Mouse (Mus musculus) embryonic facial prominence, embryonic 14.5 days (tissue): Measurements from ENCODE around the gene Mta1. TPM values are rescaled to one million over a fixed set of nuclear protein-coding genes. Genes with fewer than 3 reads are reported as not detected.
A peak's percentile ranks its signal among the peaks of the same experiment; 100 is the strongest.

Experiments
- ATAC-seq: fragments of 200-750 bp; cut with Nextera tagmentation; 2 replicates; pipeline ENCODE4 v1.8.0; 2017; ENCODE audit warnings: low read depth, moderate number of reproducible peaks, moderate TSS enrichment
- DNase-seq: peaks from one replicate; pipeline ENCODE4 v3.0.0-alpha.2; 2015; ENCODE audit warnings: low spot score
- H3K27ac ChIP-seq: fragments of 300-500 bp; sonication (generic); replicated peaks from 2 replicates; pipeline ENCODE4 v1.5.1; 2014; ENCODE audit warnings: low read depth, mild to moderate bottlenecking, low read length, moderate library complexity
- H3K27me3 ChIP-seq: fragments of 300-500 bp; sonication (generic); replicated peaks from 2 replicates; pipeline ENCODE4 v1.6.1; 2014; ENCODE audit warnings: low read length; ENCODE audit not compliant: control insufficient read depth, insufficient read depth
- H3K36me3 ChIP-seq: fragments of 300-500 bp; sonication (generic); 2 replicates; pipeline ENCODE4 v1.6.1; 2014; ENCODE audit warnings: low read length, mixed read lengths; ENCODE audit not compliant: control insufficient read depth, insufficient read depth
- H3K4me1 ChIP-seq: fragments of 300-500 bp; sonication (generic); 2 replicates; pipeline ENCODE4 v1.6.1; 2014; ENCODE audit warnings: antibody characterized with exemption, low read length; ENCODE audit not compliant: control insufficient read depth, insufficient read depth
- H3K4me2 ChIP-seq: fragments of 300-500 bp; sonication (generic); 2 replicates; pipeline ENCODE4 v1.6.1; 2014; ENCODE audit warnings: low read depth, mild to moderate bottlenecking, low read length, moderate library complexity, mixed read lengths
- H3K4me3 ChIP-seq: fragments of 300-500 bp; sonication (generic); 2 replicates; pipeline ENCODE4 v1.5.1; 2014; ENCODE audit warnings: low read depth, mild to moderate bottlenecking, low read length
- H3K9ac ChIP-seq: fragments of 300-500 bp; sonication (generic); 2 replicates; pipeline ENCODE4 v1.6.1; 2014; ENCODE audit warnings: low read depth, mild to moderate bottlenecking, low read length, moderate library complexity, mixed read lengths
- H3K9me3 ChIP-seq: fragments of 300-500 bp; sonication (generic); 2 replicates; pipeline ENCODE4 v1.6.1; 2016; ENCODE audit warnings: low read length; ENCODE audit not compliant: control insufficient read depth
- WGBS: fragments of 180-500 bp; shearing (Covaris S2); extraction: QIAGEN DNeasy Blood & Tissue Kit; methylation state at CpG from one replicate; pipeline ENCODE4 v1.1.7; 2014; 5-methylcytosine and 5-hydroxymethylcytosine counted together
- polyA plus RNA-seq: library from polyadenylated mRNA; unstranded; fragments of >200 nt; fragmentation: Nextera tagmentation; extraction: Ambion mirVana; gene quantifications from 2 replicates; pipeline ENCODE4 v1.2.1, GENCODE M21; 2014

The Mta1 gene
- polyA plus RNA-seq, 1 experiment from 2014 or later = 19.8 TPM

DNA sequence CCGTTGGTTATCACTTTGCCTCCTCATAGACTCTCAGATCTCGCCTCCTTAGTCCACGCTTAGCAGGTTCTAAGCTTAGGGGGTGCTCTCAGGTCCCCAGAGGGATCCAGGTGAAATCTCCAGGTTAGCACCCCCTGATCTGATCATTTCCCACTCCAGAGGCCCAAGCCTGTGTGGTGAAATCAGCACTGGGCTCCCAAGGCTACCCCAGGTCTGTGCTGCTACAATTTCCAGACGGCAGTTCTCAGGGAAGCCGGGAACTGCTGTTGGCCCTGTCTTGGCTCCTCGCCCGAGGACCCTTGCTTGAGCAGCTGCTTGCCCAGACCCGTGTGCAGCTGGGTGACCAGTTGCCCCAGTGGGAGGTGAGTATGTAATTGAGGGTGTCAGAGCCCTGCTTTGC lies 58.9 kb downstream of the Mta1 start:
- 30% methylated on average over 8 of the region's 8 CpGs for WGBS
- no peaks in the 10 kb centered on the region for H3K9me3 ChIP-seq
- peak overlapping the region; percentile 69 for H3K9ac ChIP-seq
- H3K27ac ChIP-seq = peak overlapping the region; percentile 55; the same call in 1 of the 2 replicates
- ATAC-seq (no peak), DNase-seq (no peak)
- 0 out of 2 replicates have a peak, but pooled peaks cover 8% of the 10 kb centered on the region for H3K36me3 ChIP-seq
- H3K4me3 ChIP-seq = peak overlapping the region; percentile 63
- peak overlapping the region; percentile 86 for H3K4me2 ChIP-seq
- H3K27me3 ChIP-seq = no peaks in the 10 kb centered on the region
- H3K4me1 ChIP-seq = peaks cover 13% of the 10 kb centered on the region

- H3K4me1 ChIP-seq = peaks cover 8% of the 10 kb centered on the region; the same call in 1 of the 2 replicates
- peak overlapping the region; percentile 86; the same call in 1 of the 2 replicates for H3K4me2 ChIP-seq
- no peaks in the 10 kb centered on the region for H3K27me3 ChIP-seq
- DNase-seq (no peak), ATAC-seq (no peak)
- H3K27ac ChIP-seq = no peak overlapping the region
- no peak overlapping the region for H3K9ac ChIP-seq
- H3K36me3 ChIP-seq = 0 out of 2 replicates have a peak, but pooled peaks cover 10% of the 10 kb centered on the region
- H3K9me3 ChIP-seq = no peaks in the 10 kb centered on the region
- 88% methylated on average over 8 of the region's 8 CpGs for WGBS
- no peak overlapping the region for H3K4me3 ChIP-seq
Measured at GRCm38 (mm10) chr12:113157521-113157920, 59.4 kb downstream of the Mta1 start.

- Histone ChIP-seq H3K36me3 (0 out of 2 replicates have a peak, but pooled peaks cover 11% of the 10 kb centered on the region), H3K4me3 (no peak overlapping the region), H3K9ac (no peak overlapping the region), H3K4me1 (peaks cover 7% of the 10 kb centered on the region; the same call in 1 of the 2 replicates), H3K27me3 (no peaks in the 10 kb centered on the region), H3K27ac (no peak overlapping the region), H3K4me2 (no peak overlapping the region), H3K9me3 (no peaks in the 10 kb centered on the region)
- WGBS = 91% methylated on average over 8 of the region's 8 CpGs
- DNase-seq = no peak
- ATAC-seq = no peak
Measured at GRCm38 (mm10) chr12:113157971-113158370, 59.9 kb downstream of the Mta1 start.

- ATAC-seq (peak; percentile 82), DNase-seq (peak; percentile 62)
- Histone ChIP-seq H3K4me2 (no peak overlapping the region), H3K36me3 (0 out of 2 replicates have a peak, but pooled peaks cover 11% of the 10 kb centered on the region), H3K4me3 (no peak overlapping the region), H3K27ac (peak overlapping the region; percentile 78), H3K9me3 (no peaks in the 10 kb centered on the region), H3K4me1 (no peaks in the 10 kb centered on the region), H3K27me3 (no peaks in the 10 kb centered on the region), H3K9ac (no peak overlapping the region)
- WGBS = 33% methylated on average over 11 of the region's 11 CpGs
Measured at GRCm38 (mm10) chr12:113163561-113164006, 65.5 kb downstream of the Mta1 start.

GRCm38 (mm10) chr12:113168031-113168536 lies 70.0 kb downstream of the Mta1 start:
- Histone ChIP-seq H3K9ac (no peak overlapping the region), H3K9me3 (no peaks in the 10 kb centered on the region), H3K27ac (no peak overlapping the region), H3K36me3 (no peaks in the 10 kb centered on the region), H3K27me3 (no peaks in the 10 kb centered on the region), H3K4me2 (no peak overlapping the region), H3K4me1 (no peaks in the 10 kb centered on the region), H3K4me3 (no peak overlapping the region)
- no peak for ATAC-seq
- WGBS = 87% methylated on average over 9 of the region's 9 CpGs
- DNase-seq = no peak

- Histone ChIP-seq H3K27ac (no peak overlapping the region), H3K27me3 (no peaks in the 10 kb centered on the region), H3K36me3 (no peaks in the 10 kb centered on the region), H3K4me2 (no peak overlapping the region), H3K9me3 (no peaks in the 10 kb centered on the region), H3K9ac (no peak overlapping the region), H3K4me1 (no peaks in the 10 kb centered on the region), H3K4me3 (no peak overlapping the region)
- ATAC-seq (no peak), DNase-seq (no peak)
- WGBS = 92% methylated on average over 18 of the region's 18 CpGs
Measured at GRCm38 (mm10) chr12:113176960-113177725, 79.1 kb downstream of the Mta1 start.

GRCm38 (mm10) chr12:113181020-113181419 lies 82.9 kb downstream of the Mta1 start:
- Histone ChIP-seq H3K9ac (no peak overlapping the region), H3K9me3 (no peaks in the 10 kb centered on the region), H3K27me3 (peaks cover 7% of the 10 kb centered on the region; the same call in 1 of the 2 replicates), H3K4me1 (no peaks in the 10 kb centered on the region), H3K4me3 (no peak overlapping the region), H3K36me3 (no peaks in the 10 kb centered on the region), H3K4me2 (no peak overlapping the region), H3K27ac (no peak overlapping the region)
- no peak for ATAC-seq
- WGBS = 44% methylated on average over 4 of the region's 4 CpGs
- no peak for DNase-seq

DNA sequence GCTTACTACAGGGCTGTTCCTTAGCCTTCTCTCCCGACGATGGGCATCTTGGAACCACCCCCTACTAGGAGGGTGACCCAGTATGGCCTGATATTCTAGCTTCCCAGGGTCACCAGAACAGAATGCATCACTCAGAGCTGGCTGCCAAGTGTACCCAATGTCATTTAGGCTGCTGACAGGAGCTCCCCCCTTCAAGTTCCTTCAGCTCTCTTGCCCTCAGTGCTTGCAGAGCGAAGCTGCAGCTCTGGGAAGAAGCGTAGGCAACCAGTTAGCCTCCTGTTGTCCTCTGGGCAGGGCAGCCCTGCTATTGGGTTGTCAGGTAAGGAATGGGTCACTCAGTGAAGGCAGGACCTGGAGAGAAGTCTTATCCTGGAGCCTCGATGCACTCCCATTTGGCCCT lies 86.9 kb downstream of the Mta1 start:
- DNase-seq (no peak), ATAC-seq (no peak)
- H3K36me3 ChIP-seq = peaks cover 18% of the 10 kb centered on the region
- 64% methylated on average over 4 of the region's 5 CpGs for WGBS
- no peak overlapping the region for H3K27ac ChIP-seq
- no peak overlapping the region for H3K4me3 ChIP-seq
- H3K9ac ChIP-seq = no peak overlapping the region
- peaks cover 18% of the 10 kb centered on the region for H3K27me3 ChIP-seq
- peak overlapping the region; percentile 72; the same call in 1 of the 2 replicates for H3K4me2 ChIP-seq
- H3K4me1 ChIP-seq = peaks cover 8% of the 10 kb centered on the region
- H3K9me3 ChIP-seq = no peaks in the 10 kb centered on the region
